Mouse (Mus musculus) midbrain, embryonic 16.5 days (tissue): Measurements from ENCODE around the gene Itfg2. TPM values are rescaled to one million over a fixed set of nuclear protein-coding genes. Genes with fewer than 3 reads are reported as not detected.
A peak's percentile ranks its signal among the peaks of the same experiment; 100 is the strongest.

Experiments
- ATAC-seq: fragments of 200-750 bp; cut with Nextera tagmentation; 2 replicates; pipeline ENCODE4 v1.8.0; 2017; ENCODE audit warnings: moderate TSS enrichment
- H3K27ac ChIP-seq: fragments of 300-500 bp; sonication (generic); 2 replicates; pipeline ENCODE4 v1.5.1; 2014; ENCODE audit warnings: mild to moderate bottlenecking, low read length, mixed read lengths
- H3K27me3 ChIP-seq: fragments of 300-500 bp; sonication (generic); 2 replicates; pipeline ENCODE4 v1.6.1; 2014; ENCODE audit warnings: low read depth, low read length, mixed read lengths; ENCODE audit not compliant: control insufficient read depth, insufficient read depth
- H3K36me3 ChIP-seq: fragments of 300-500 bp; sonication (generic); 2 replicates; pipeline ENCODE4 v1.6.1; 2014; ENCODE audit warnings: mild to moderate bottlenecking, low read length, moderate library complexity, mixed read lengths; ENCODE audit not compliant: control insufficient read depth, insufficient read depth
- H3K4me1 ChIP-seq: fragments of 300-500 bp; sonication (generic); 2 replicates; pipeline ENCODE4 v1.6.1; 2014; ENCODE audit warnings: mild to moderate bottlenecking, low read length, mixed read lengths; ENCODE audit not compliant: control insufficient read depth, insufficient read depth
- H3K4me2 ChIP-seq: fragments of 300-500 bp; sonication (generic); 2 replicates; pipeline ENCODE4 v1.6.1; 2014; ENCODE audit warnings: mild to moderate bottlenecking, low read length, mixed read lengths
- H3K4me3 ChIP-seq: fragments of 300-500 bp; sonication (generic); 2 replicates; pipeline ENCODE4 v1.5.1; 2014; ENCODE audit warnings: low read depth, mild to moderate bottlenecking, low read length, moderate library complexity, mixed read lengths
- H3K9ac ChIP-seq: fragments of 300-500 bp; sonication (generic); 2 replicates; pipeline ENCODE4 v1.6.1; 2014; ENCODE audit warnings: low read depth, low read length, mixed read lengths
- H3K9me3 ChIP-seq: fragments of 300-500 bp; sonication (generic); replicated peaks from 2 replicates; pipeline ENCODE4 v1.6.1; 2014; ENCODE audit warnings: mild to moderate bottlenecking, low read length, mixed read lengths; ENCODE audit not compliant: control insufficient read depth, poor library complexity, severe bottlenecking
- WGBS: fragments of 180-500 bp; shearing (Covaris S2); extraction: QIAGEN DNeasy Blood & Tissue Kit; methylation state at CpG from one replicate; pipeline ENCODE4 v1.1.7; 2014; 5-methylcytosine and 5-hydroxymethylcytosine counted together
- polyA plus RNA-seq: library from polyadenylated mRNA; unstranded; fragments of >200 nt; fragmentation: Nextera tagmentation; extraction: Ambion mirVana; gene quantifications from 2 replicates; pipeline ENCODE4 v1.2.1, GENCODE M21; 2015

The Itfg2 gene
- polyA plus RNA-seq, 1 experiment from 2014 or later: 48.8 TPM

DNA sequence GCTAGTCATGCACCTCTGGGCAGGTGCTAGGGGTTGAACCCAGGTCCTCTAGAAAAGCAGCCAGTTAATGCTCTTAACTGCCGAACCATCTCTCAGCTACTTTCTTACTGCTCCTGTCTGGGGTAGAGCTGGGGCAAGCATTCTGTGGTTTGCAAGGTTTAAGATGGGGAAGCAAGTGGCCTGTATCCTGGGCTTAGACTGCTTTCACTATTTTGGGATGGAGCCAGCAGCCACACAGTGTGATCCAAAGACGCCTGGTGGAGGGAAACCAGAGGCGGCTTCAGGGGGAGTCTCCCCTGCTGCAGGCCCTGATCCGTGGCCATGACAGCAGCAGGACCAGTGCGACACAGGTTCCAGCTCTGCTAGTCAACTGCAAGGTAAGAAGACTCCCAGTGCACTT is 20.0 kb downstream of the Itfg2 start:
- WGBS: 62% methylated on average over 5 of the region's 5 CpGs
- Histone ChIP-seq H3K4me2 (no peak overlapping the region), H3K9ac (no peak overlapping the region), H3K27ac (no peak overlapping the region), H3K9me3 (no peaks in the 10 kb centered on the region), H3K4me3 (no peak overlapping the region), H3K36me3 (peaks cover 13% of the 10 kb centered on the region), H3K27me3 (no peaks in the 10 kb centered on the region), H3K4me1 (peaks cover 13% of the 10 kb centered on the region)
- no peak for ATAC-seq

- Histone ChIP-seq H3K4me1 (peaks cover 17% of the 10 kb centered on the region), H3K36me3 (no peaks in the 10 kb centered on the region), H3K4me3 (peak overlapping the region; percentile 28), H3K27ac (peak overlapping the region; percentile 56), H3K9ac (peak overlapping the region; percentile 60), H3K9me3 (no peaks in the 10 kb centered on the region), H3K27me3 (no peaks in the 10 kb centered on the region), H3K4me2 (peak overlapping the region; percentile 54)
- peak; percentile 91 for ATAC-seq
- 32% methylated on average over 21 of the region's 21 CpGs for WGBS
These were observed 25.1 kb downstream of the Itfg2 start for GRCm38 (mm10) chr6:128399421-128400185.

- Histone ChIP-seq H3K27me3 (no peaks in the 10 kb centered on the region), H3K9ac (peak within 1 kb of the TSS; percentile 60), H3K27ac (peak within 1 kb of the TSS; percentile 56), H3K9me3 (no peaks in the 10 kb centered on the region), H3K36me3 (no peaks in the 10 kb centered on the region), H3K4me2 (peak within 1 kb of the TSS; percentile 54), H3K4me1 (peaks cover 17% of the 10 kb centered on the region), H3K4me3 (peak within 1 kb of the TSS; percentile 28)
- WGBS: 77% methylated on average over 3 of the region's 3 CpGs
- no peak for ATAC-seq
These were observed 25.7 kb downstream of the Itfg2 start, which contains the start of gene Nrip2 for GRCm38 (mm10) chr6:128398996-128399395. Gene Nrip2 (plus strand): TSS chr6:128399296.

GRCm38 (mm10) chr6:128397574-128398261 is 27.0 kb downstream of the Itfg2 start:
- 86% methylated on average over 7 of the region's 7 CpGs for WGBS
- Histone ChIP-seq H3K9me3 (no peaks in the 10 kb centered on the region), H3K27me3 (no peaks in the 10 kb centered on the region), H3K27ac (no peak overlapping the region), H3K4me2 (no peak overlapping the region), H3K9ac (no peak overlapping the region), H3K4me1 (peaks cover 17% of the 10 kb centered on the region), H3K36me3 (no peaks in the 10 kb centered on the region), H3K4me3 (no peak overlapping the region)
- ATAC-seq: no peak

DNA sequence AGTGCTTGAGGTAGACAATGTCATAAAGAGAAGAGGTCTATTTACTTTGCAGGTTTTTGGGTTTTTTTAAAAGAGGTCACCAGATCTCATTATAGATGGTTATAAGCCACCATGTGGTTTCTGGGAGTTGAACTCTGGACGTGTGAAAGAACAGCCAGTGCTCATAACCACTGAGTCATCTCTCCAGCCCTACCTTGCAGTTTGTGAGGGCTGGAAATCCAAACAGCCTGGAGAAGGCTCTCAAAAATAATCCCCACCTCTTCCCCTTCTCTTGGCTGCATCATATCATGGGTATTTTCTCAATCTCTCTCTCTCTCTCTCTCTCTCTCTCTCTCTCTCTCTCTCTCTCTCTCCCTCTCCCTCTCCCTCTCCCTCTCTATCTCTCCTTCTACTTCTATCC is 34.0 kb downstream of the Itfg2 start:
- ATAC-seq: no peak
- no peaks in the 10 kb centered on the region for H3K9me3 ChIP-seq
- H3K27ac ChIP-seq: no peak overlapping the region
- H3K4me2 ChIP-seq: no peak overlapping the region
- 37% methylated on average over 1 of the region's 1 CpGs for WGBS
- no peak overlapping the region for H3K9ac ChIP-seq
- no peaks in the 10 kb centered on the region for H3K4me1 ChIP-seq
- H3K36me3 ChIP-seq: no peaks in the 10 kb centered on the region
- H3K4me3 ChIP-seq: no peak overlapping the region
- no peaks in the 10 kb centered on the region for H3K27me3 ChIP-seq

DNA sequence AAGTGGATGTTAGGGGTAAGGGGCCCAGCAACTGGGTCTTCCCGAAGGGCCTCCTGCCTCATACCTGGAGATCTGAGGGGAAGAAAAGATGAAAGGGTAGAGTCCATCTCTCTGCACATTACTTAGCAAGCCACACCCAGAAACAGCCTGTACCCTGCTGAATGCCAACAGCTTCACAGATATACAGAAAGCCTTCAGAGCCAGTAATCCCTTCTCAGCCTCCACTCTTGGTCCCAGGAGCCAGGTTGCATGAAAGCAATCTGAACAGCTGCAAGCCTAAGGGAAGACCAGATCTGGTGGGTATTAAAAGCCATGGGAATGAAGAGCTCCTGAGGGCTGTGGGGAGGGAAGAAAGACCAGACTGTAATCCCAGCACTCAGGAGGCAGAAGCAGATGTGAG is 35.5 kb downstream of the Itfg2 start:
- H3K4me3 ChIP-seq: no peak overlapping the region
- H3K4me2 ChIP-seq: no peak overlapping the region
- no peak for ATAC-seq
- H3K4me1 ChIP-seq: no peaks in the 10 kb centered on the region
- H3K27me3 ChIP-seq: no peaks in the 10 kb centered on the region
- no peaks in the 10 kb centered on the region for H3K36me3 ChIP-seq
- H3K9me3 ChIP-seq: no peaks in the 10 kb centered on the region
- H3K27ac ChIP-seq: no peak overlapping the region
- 94% methylated on average over 1 of the region's 1 CpGs for WGBS
- H3K9ac ChIP-seq: no peak overlapping the region

DNA sequence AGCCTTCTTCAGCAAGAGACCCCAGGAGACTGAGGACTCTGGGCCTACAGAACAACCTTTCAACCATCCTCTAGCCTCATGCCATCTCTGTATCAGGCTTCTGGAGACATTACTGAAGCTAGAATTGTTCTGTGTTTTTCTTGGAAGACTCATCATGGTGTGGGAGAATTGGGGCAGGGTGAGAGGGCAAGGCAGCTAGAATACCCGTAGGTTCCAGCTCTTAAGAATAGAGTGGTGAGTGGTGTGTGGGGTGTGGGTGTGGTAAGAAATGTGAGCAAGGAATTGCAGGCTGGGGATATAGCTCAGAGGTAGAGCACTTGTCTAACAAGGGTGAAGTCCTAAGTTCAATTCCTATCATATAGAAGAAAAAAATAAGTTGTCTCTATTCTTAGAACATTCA is 39.7 kb downstream of the Itfg2 start:
- H3K27ac ChIP-seq: no peak overlapping the region
- no peak for ATAC-seq
- H3K36me3 ChIP-seq: no peaks in the 10 kb centered on the region
- 73% methylated on average over 1 of the region's 1 CpGs for WGBS
- H3K4me2 ChIP-seq: no peak overlapping the region
- H3K9me3 ChIP-seq: no peaks in the 10 kb centered on the region
- H3K4me1 ChIP-seq: no peaks in the 10 kb centered on the region
- no peaks in the 10 kb centered on the region for H3K27me3 ChIP-seq
- no peak overlapping the region for H3K9ac ChIP-seq
- no peak overlapping the region for H3K4me3 ChIP-seq

- Histone ChIP-seq H3K27me3 (no peaks in the 10 kb centered on the region), H3K36me3 (no peaks in the 10 kb centered on the region), H3K4me2 (no peak overlapping the region), H3K27ac (no peak overlapping the region), H3K9me3 (no peaks in the 10 kb centered on the region), H3K9ac (no peak overlapping the region), H3K4me3 (no peak overlapping the region), H3K4me1 (no peaks in the 10 kb centered on the region)
- no peak for ATAC-seq
- WGBS: 82% methylated on average over 7 of the region's 7 CpGs
These were observed 41.0 kb downstream of the Itfg2 start for GRCm38 (mm10) chr6:128383752-128384151.

DNA sequence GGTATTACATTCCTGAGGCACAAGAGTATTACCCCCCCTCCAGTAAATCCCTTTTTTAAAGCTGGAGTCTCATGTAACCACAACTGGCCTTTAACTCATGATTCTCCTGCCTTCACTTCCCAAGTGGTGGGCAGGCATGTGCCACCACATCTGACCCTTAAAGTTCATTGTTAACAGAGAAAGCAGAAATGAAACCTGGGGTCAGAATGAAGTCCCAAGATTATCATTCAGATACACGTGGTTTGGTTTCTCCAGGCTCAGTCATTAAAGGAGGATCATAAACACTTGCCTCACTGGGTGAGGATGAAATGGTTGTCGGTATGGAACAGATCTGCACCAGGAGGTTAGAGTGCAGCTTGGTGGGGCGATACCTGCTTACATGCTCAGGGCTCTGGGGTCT is 43.5 kb downstream of the Itfg2 start:
- H3K36me3 ChIP-seq: no peaks in the 10 kb centered on the region
- no peaks in the 10 kb centered on the region for H3K9me3 ChIP-seq
- H3K9ac ChIP-seq: no peak overlapping the region
- no peak overlapping the region for H3K4me3 ChIP-seq
- H3K4me2 ChIP-seq: no peak overlapping the region
- 81% methylated on average over 3 of the region's 3 CpGs for WGBS
- H3K4me1 ChIP-seq: no peaks in the 10 kb centered on the region
- no peak overlapping the region for H3K27ac ChIP-seq
- no peak for ATAC-seq
- H3K27me3 ChIP-seq: no peaks in the 10 kb centered on the region
